Mouse (Mus musculus) midbrain, embryonic 12.5 days (tissue): ENCODE results near the gene Rbfox1. TPM values are rescaled to one million over a fixed set of nuclear protein-coding genes. Genes with fewer than 3 reads are reported as not detected.

Experiments used
- ATAC-seq: fragments of 200-750 bp; cut with Nextera tagmentation; 2 replicates; pipeline ENCODE4 v1.8.0; 2017; ENCODE audit warnings: low read depth, moderate TSS enrichment, moderate library complexity; ENCODE audit not compliant: low FRiP score
- H3K27ac ChIP-seq: fragments of 300-500 bp; sonication (generic); replicated peaks from 2 replicates; pipeline ENCODE4 v1.5.1; 2016; ENCODE audit warnings: mild to moderate bottlenecking
- H3K27me3 ChIP-seq: fragments of 300-500 bp; sonication (generic); 2 replicates; pipeline ENCODE4 v1.6.1; 2016; ENCODE audit warnings: mild to moderate bottlenecking
- H3K36me3 ChIP-seq: fragments of 300-500 bp; sonication (generic); 2 replicates; pipeline ENCODE4 v1.6.1; 2016
- H3K4me1 ChIP-seq: fragments of 300-500 bp; sonication (generic); 2 replicates; pipeline ENCODE4 v1.6.1; 2016
- H3K4me2 ChIP-seq: fragments of 300-500 bp; sonication (generic); replicated peaks from 2 replicates; pipeline ENCODE4 v1.6.1; 2016; ENCODE audit warnings: mild to moderate bottlenecking, moderate library complexity
- H3K4me3 ChIP-seq: fragments of 300-500 bp; sonication (generic); 2 replicates; pipeline ENCODE4 v1.5.1; 2016; ENCODE audit warnings: mild to moderate bottlenecking
- H3K9ac ChIP-seq: fragments of 300-500 bp; sonication (generic); replicated peaks from 2 replicates; pipeline ENCODE4 v1.6.1; 2016; ENCODE audit warnings: mild to moderate bottlenecking, moderate library complexity
- H3K9me3 ChIP-seq: fragments of 300-500 bp; sonication (generic); 2 replicates; pipeline ENCODE4 v1.6.1; 2016; ENCODE audit warnings: mild to moderate bottlenecking
- WGBS: fragments of 180-500 bp; shearing (Covaris S2); methylation state at CpG from one replicate; pipeline ENCODE4 v1.1.7; 2016; 5-methylcytosine and 5-hydroxymethylcytosine counted together
- polyA plus RNA-seq: library from polyadenylated mRNA; unstranded; fragments of >200 nt; fragmentation: Nextera tagmentation; extraction: Ambion mirVana; gene quantifications from 2 replicates; pipeline ENCODE4 v1.2.1, GENCODE M21; 2016

Rbfox1 gene
- polyA plus RNA-seq, 1 experiment from 2014 or later = 32.9 TPM

- no peak overlapping the region for H3K9ac ChIP-seq
- H3K4me2 ChIP-seq = no peak overlapping the region
- no peaks in the 10 kb centered on the region for H3K36me3 ChIP-seq
- H3K27ac ChIP-seq = peak overlapping the region; percentile 73; the same call in 1 of the 2 replicates
- no peaks in the 10 kb centered on the region for H3K9me3 ChIP-seq
- no peak for ATAC-seq
- 49% methylated on average over 10 of the region's 10 CpGs for WGBS
- H3K4me1 ChIP-seq = peaks cover 45% of the 10 kb centered on the region
- H3K27me3 ChIP-seq = no peaks in the 10 kb centered on the region
- H3K4me3 ChIP-seq = no peak overlapping the region
Measured at GRCm38 (mm10) chr16:7145505-7145904, 1260.3 kb downstream of the Rbfox1 start.

DNA sequence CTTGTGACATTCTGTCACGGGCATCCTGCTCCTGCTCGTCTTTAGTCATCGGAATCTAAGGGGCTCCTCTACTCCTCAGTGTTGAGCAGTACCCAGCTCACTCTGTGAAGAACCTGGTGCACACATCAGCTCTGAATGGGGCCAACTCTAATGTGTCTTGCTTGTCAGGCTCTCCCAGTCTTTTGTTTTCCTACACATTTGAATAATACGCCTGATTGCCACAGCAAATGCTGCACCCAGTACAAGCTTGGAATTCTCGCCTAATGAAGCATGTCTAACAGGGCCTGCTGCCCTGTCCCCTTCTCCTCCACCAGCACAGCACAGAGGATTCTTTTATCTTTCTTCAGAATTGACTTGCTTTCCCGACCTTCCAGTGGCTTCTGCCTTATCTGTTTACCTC, 1261.3 kb downstream of the Rbfox1 start:
- Histone ChIP-seq H3K27me3 (no peaks in the 10 kb centered on the region), H3K4me3 (no peak overlapping the region), H3K27ac (peak overlapping the region; percentile 73), H3K9ac (no peak overlapping the region), H3K9me3 (no peaks in the 10 kb centered on the region), H3K4me2 (0 out of 2 replicates have a peak overlapping the region, but pooled peaks have one; percentile 15), H3K36me3 (no peaks in the 10 kb centered on the region), H3K4me1 (peaks cover 47% of the 10 kb centered on the region)
- ATAC-seq = peak; percentile 68
- 14% methylated on average over 6 of the region's 6 CpGs for WGBS

DNA sequence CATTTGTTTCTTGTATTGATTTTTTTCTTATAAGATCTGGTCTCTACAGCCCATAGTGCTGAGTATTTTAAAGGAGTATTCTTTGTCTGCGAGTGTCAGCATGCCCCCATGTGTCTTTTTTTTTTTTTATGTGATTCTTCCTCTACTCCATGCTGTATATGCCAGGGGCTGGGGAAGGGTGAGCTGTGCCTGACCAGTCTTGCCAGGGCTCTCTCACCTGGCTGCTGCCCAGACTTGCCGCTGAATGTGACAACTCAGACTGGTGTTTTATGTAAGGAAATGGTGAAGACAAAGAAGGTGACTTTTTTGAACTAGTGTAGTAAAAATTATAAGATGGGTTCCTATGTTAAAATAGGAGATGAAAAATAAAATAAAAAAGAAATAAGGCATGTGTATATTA, 1262.7 kb downstream of the Rbfox1 start:
- no peak overlapping the region for H3K4me3 ChIP-seq
- 0 out of 2 replicates have a peak overlapping the region, but pooled peaks have one; percentile 30 for H3K27ac ChIP-seq
- H3K27me3 ChIP-seq = no peaks in the 10 kb centered on the region
- WGBS = 67% methylated on average over 2 of the region's 2 CpGs
- no peaks in the 10 kb centered on the region for H3K36me3 ChIP-seq
- no peaks in the 10 kb centered on the region for H3K9me3 ChIP-seq
- no peak for ATAC-seq
- peaks cover 48% of the 10 kb centered on the region for H3K4me1 ChIP-seq
- H3K9ac ChIP-seq = no peak overlapping the region
- no peak overlapping the region for H3K4me2 ChIP-seq

- H3K4me1 ChIP-seq = peaks cover 52% of the 10 kb centered on the region
- H3K27ac ChIP-seq = 0 out of 2 replicates have a peak overlapping the region, but pooled peaks have one; percentile 1
Measured at GRCm38 (mm10) chr16:7149106-7149899, 1264.1 kb downstream of the Rbfox1 start.

GRCm38 (mm10) chr16:7150201-7150791, 1265.1 kb downstream of the Rbfox1 start:
- peak; percentile 57 for ATAC-seq
- H3K36me3 ChIP-seq = no peaks in the 10 kb centered on the region
- H3K27me3 ChIP-seq = 0 out of 2 replicates have a peak, but pooled peaks cover 5% of the 10 kb centered on the region
- no peaks in the 10 kb centered on the region for H3K9me3 ChIP-seq
- peak overlapping the region; percentile 39; the same call in 1 of the 2 replicates for H3K27ac ChIP-seq
- peak overlapping the region; percentile 22; the same call in 1 of the 2 replicates for H3K4me2 ChIP-seq
- no peak overlapping the region for H3K4me3 ChIP-seq
- WGBS = 50% methylated on average over 8 of the region's 8 CpGs
- H3K9ac ChIP-seq = no peak overlapping the region; the same call in 1 of the 2 replicates
- peaks cover 51% of the 10 kb centered on the region for H3K4me1 ChIP-seq

More at GRCm38 (mm10) chr16:7149106-7149899, 1264.1 kb downstream of the Rbfox1 start:
- Histone ChIP-seq H3K27me3 (no peaks in the 10 kb centered on the region), H3K4me2 (no peak overlapping the region), H3K9ac (no peak overlapping the region), H3K4me3 (no peak overlapping the region), H3K36me3 (no peaks in the 10 kb centered on the region), H3K9me3 (no peaks in the 10 kb centered on the region)
- WGBS = 76% methylated on average over 16 of the region's 16 CpGs
- peak; percentile 55 for ATAC-seq

DNA sequence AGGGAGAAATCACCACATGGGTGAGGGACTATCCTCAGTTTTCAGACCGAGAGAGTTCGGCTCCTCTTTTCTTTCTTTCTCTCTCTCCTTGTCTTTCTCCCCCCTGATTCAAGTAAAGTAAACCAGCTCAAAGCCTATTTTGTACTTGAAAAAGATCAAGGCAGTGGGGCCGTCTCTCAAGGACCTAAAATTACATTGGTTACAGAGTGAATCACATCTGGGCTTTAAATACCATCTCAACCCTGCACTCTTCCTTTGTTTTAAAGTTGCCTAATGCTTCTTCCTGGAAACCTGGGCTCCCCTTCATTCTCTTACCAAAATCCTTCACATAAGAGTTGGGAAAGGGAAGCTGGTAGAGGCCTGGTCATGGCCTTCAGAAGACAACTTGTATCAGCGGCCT, 1267.2 kb downstream of the Rbfox1 start:
- 72% methylated on average over 4 of the region's 4 CpGs for WGBS
- H3K36me3 ChIP-seq = no peaks in the 10 kb centered on the region
- H3K9me3 ChIP-seq = no peaks in the 10 kb centered on the region
- 0 out of 2 replicates have a peak, but pooled peaks cover 5% of the 10 kb centered on the region for H3K27me3 ChIP-seq
- no peak overlapping the region for H3K27ac ChIP-seq
- no peak overlapping the region for H3K4me3 ChIP-seq
- ATAC-seq = no peak
- H3K4me2 ChIP-seq = no peak overlapping the region
- H3K4me1 ChIP-seq = peaks cover 30% of the 10 kb centered on the region
- H3K9ac ChIP-seq = no peak overlapping the region

- Histone ChIP-seq H3K27me3 (0 out of 2 replicates have a peak, but pooled peaks cover 5% of the 10 kb centered on the region), H3K4me3 (no peak overlapping the region), H3K9ac (no peak overlapping the region), H3K27ac (no peak overlapping the region), H3K9me3 (no peaks in the 10 kb centered on the region), H3K4me2 (no peak overlapping the region), H3K36me3 (no peaks in the 10 kb centered on the region), H3K4me1 (peaks cover 20% of the 10 kb centered on the region)
- 73% methylated on average over 3 of the region's 3 CpGs for WGBS
- ATAC-seq = no peak
Measured at GRCm38 (mm10) chr16:7154671-7155070, 1269.5 kb downstream of the Rbfox1 start.

- no peak overlapping the region for H3K4me3 ChIP-seq
- no peak overlapping the region for H3K4me2 ChIP-seq
- H3K9me3 ChIP-seq = no peaks in the 10 kb centered on the region
- H3K9ac ChIP-seq = no peak overlapping the region
- peaks cover 17% of the 10 kb centered on the region; the same call in 1 of the 2 replicates for H3K4me1 ChIP-seq
- H3K36me3 ChIP-seq = no peaks in the 10 kb centered on the region
- 60% methylated on average over 8 of the region's 8 CpGs for WGBS
- no peak for ATAC-seq
- H3K27ac ChIP-seq = peak overlapping the region; percentile 60
- H3K27me3 ChIP-seq = 0 out of 2 replicates have a peak, but pooled peaks cover 5% of the 10 kb centered on the region
Measured at GRCm38 (mm10) chr16:7158856-7159826, 1274.0 kb downstream of the Rbfox1 start.

GRCm38 (mm10) chr16:7159827-7160217, 1274.7 kb downstream of the Rbfox1 start:
- H3K27me3 ChIP-seq = 0 out of 2 replicates have a peak, but pooled peaks cover under 1% of the 10 kb centered on the region
- H3K4me3 ChIP-seq = no peak overlapping the region
- no peaks in the 10 kb centered on the region for H3K9me3 ChIP-seq
- ATAC-seq = no peak
- H3K27ac ChIP-seq = peak overlapping the region; percentile 60; the same call in 1 of the 2 replicates
- no peaks in the 10 kb centered on the region for H3K36me3 ChIP-seq
- no peak overlapping the region for H3K4me2 ChIP-seq
- H3K9ac ChIP-seq = no peak overlapping the region
- H3K4me1 ChIP-seq = peaks cover 19% of the 10 kb centered on the region; the same call in 1 of the 2 replicates
- 64% methylated on average over 6 of the region's 6 CpGs for WGBS

DNA sequence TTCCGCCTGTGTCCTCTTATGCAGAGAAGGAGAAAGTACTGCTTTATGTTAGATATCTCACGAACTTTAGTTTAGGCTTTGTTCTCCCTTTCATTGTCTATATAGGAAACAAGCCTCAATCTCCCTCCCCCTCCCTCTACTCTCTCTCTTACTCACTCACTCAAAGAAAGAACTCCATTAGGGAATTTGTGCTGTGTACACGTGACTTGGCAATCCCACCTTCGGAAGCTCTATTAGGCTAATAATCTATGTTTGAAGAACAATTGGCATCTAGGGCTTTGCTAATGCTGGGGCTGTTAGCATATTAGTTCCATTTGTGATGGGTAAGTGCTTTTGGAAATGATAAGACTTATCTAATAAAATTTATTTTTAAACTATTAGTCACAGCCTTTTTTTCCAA, 1277.0 kb downstream of the Rbfox1 start:
- no peaks in the 10 kb centered on the region for H3K9me3 ChIP-seq
- no peaks in the 10 kb centered on the region for H3K36me3 ChIP-seq
- H3K27ac ChIP-seq = no peak overlapping the region
- H3K4me3 ChIP-seq = no peak overlapping the region
- peaks cover 19% of the 10 kb centered on the region; the same call in 1 of the 2 replicates for H3K4me1 ChIP-seq
- no peak overlapping the region for H3K9ac ChIP-seq
- no peak overlapping the region for H3K4me2 ChIP-seq
- WGBS = 42% methylated on average over 4 of the region's 4 CpGs
- no peaks in the 10 kb centered on the region for H3K27me3 ChIP-seq
- no peak for ATAC-seq

DNA sequence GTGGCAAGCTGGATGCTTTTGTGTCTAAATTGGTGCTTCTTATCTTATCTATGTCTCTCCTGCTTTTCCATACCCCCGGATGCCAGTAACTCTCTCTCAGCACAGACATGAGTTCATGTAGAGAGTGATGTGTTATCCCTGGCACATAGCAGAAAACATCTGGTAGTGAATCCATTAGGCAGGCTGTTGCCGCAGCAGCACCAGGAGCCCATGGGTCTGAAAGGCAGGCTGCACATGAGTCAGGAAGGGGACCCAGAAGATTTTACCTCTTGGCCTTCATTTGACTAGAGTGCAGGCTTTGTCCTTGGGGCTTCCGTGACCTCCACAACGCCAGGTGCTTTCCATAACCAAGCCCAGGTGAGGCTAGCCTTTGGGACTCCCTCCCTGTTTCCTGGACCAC, 1278.5 kb downstream of the Rbfox1 start:
- Histone ChIP-seq H3K4me3 (no peak overlapping the region), H3K4me1 (peaks cover 16% of the 10 kb centered on the region; the same call in 1 of the 2 replicates), H3K4me2 (no peak overlapping the region), H3K9ac (no peak overlapping the region), H3K36me3 (no peaks in the 10 kb centered on the region), H3K27ac (peak overlapping the region; percentile 60), H3K9me3 (no peaks in the 10 kb centered on the region), H3K27me3 (no peaks in the 10 kb centered on the region)
- 78% methylated on average over 4 of the region's 4 CpGs for WGBS
- no peak for ATAC-seq
